Mouse (Mus musculus) C2C12 (cell line): ENCODE results near the gene Cacna2d4.

ENCODE experiments used
- CEBPB ChIP-seq: IDR thresholded peaks from one replicate; pipeline ENCODE4 v1.6.1; 2011; ENCODE audit warnings: low read depth, mild to moderate bottlenecking, control low read depth, moderate library complexity
- CTCF ChIP-seq: IDR thresholded peaks from one replicate; pipeline ENCODE4 v1.5.1; 2011; ENCODE audit not compliant: control insufficient read depth, insufficient read depth, insufficient read length
- MAX ChIP-seq: IDR thresholded peaks from one replicate; pipeline ENCODE4 v1.6.1; 2011; ENCODE audit warnings: mild to moderate bottlenecking, control low read depth
- MYOG ChIP-seq: IDR thresholded peaks from one replicate; pipeline ENCODE4 v1.6.1; 2011; ENCODE audit not compliant: control insufficient read depth, insufficient read length; ENCODE audit errors: extremely low read depth

- TF ChIP-seq MAX (no peak), CTCF (no peak), CEBPB (no peak), MYOG (no peak)
Observed at GRCm38 (mm10) chr6:119385668-119386067, 149.3 kb downstream of the Cacna2d4 start.
